Mouse (Mus musculus): ENCODE measurements at regions not wholly inside any gene's neighbourhood (a gene's known extent, or its start where the extent isn't known, plus 50 kb on each side); places are given as distances from the start of the nearest gene placed in this dataset.

DNA sequence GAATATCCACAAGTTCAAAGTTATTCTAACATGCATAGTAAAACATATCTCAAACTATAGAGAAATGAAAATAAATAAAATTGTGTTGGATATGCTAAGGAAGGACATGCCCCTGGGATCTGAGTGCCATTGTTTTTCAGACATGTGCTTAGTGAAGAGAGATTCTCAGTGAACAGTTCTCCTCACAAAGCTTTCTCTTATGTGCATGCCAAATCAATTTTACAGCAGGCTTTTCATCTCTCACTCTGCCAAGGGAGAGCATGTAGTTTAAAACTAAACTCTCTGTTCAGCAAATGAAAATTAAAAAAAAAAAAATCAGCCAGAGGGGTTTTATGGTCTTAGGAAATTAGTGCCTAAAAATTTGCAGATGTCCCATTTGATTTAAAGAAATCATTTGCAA is 1445.8 kb upstream of the Slc10a2 start:
- TF ChIP-seq ETS1 (conservative IDR thresholded peaks at IDR 0.05; ENCODE audit: low read depth, low read length) (no peak), BHLHE40 (IDR thresholded peaks at IDR 0.05; ENCODE audit: low read depth, low read length) (no peak), USF1 (IDR thresholded peaks at IDR 0.05; ENCODE audit: low read depth, low read length) (no peak)
